Mouse (Mus musculus): ENCODE measurements at regions not wholly inside any gene's neighbourhood (a gene's known extent, or its start where the extent isn't known, plus 50 kb on each side); places are given as distances from the start of the nearest gene placed in this dataset.

- TF ChIP-seq CTCF (conservative IDR thresholded peaks at IDR 0.05; ENCODE audit: low read length), result no peak
- TF ChIP-seq POU5F1 (IDR thresholded peaks at IDR 0.05; ENCODE audit: borderline replicate concordance, low read length), result no peak
- TF ChIP-seq NANOG (IDR thresholded peaks at IDR 0.05; ENCODE audit: borderline replicate concordance, low read length), result no peak
Measured at GRCm38 (mm10) chr12:16129243-16129642, 312.5 kb upstream of the Trib2 start.
